Mouse (Mus musculus) adrenal gland, postnatal 10 days (tissue): ENCODE results near the gene Il19. TPM values are rescaled to one million over a fixed set of nuclear protein-coding genes. Genes with fewer than 3 reads are reported as not detected.
A peak's percentile ranks its signal among the peaks of the same experiment; 100 is the strongest.

Source experiments
- DNase-seq: peaks from one replicate; pipeline ENCODE4 v3.0.0; 2021; ENCODE audit warnings: mixed read lengths
- long read RNA-seq, 2 experiments: library from polyadenylated mRNA; stranded (forward); transcript quantifications; one replicate each; pipeline ENCODE4 v2.0.0; 2021
- total RNA-seq, 2 experiments: library from RNA; stranded (reverse); gene quantifications; 2 replicates each; pipeline ENCODE4 v1.2.3; 2021

The Il19 gene
- total RNA-seq, result not detected
- long read RNA-seq, experiment 1, result 0 reads
- long read RNA-seq, experiment 2, result 0 reads

DNA sequence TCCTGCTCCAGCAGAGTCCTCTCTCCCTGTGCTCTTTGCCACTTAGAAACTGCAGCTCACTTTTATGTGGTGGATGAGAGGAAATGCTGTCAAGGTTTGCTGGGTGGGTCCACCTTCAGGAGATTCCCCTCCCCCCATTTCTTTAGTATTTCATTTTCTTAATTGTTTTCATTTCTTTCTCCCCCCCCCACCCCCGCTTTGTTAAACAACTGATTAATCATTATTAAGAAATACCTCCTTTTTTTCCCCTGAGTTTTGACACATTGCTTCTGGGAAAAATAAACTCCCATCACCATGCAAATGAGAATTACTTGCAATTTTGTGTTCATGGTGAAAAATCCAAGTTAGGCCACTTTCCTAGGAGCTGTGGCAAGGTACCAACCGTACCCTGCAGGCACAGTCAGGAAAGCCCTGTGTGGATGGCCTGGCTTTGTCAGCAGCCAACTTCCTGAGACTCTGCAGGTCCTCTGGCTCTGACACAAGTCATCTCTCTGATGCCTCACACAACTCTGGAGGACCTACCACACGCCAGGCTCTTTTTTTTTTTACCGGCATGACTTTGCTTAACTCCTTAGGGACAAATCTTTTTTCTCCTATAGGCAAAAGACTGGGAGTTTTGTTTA is at the start of gene Il19:
TSS of gene Il19 (minus strand) at position 51 of the 623 bp plus-strand sequence.
- no peak for DNase-seq

DNA sequence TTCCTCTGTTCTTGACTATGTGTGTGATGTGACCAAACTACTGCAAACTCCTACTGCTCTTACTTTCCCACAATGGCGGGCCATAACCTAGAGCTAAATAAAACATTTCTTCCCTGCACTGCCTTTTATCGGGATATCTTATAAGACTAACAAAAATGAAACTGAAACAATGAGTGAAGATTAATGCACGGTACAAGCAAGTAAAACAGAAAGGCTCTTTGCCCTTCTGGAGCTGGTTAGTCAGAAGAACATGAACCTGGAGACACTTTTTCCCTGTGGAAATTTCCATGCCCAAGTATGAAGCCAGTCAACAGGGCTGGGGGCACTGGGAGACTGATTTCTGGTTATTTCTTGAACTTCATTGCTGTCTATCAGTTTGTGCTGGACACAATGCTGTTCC is 49.4 kb upstream of the Il19 start:
- DNase-seq, result no peak

DNA sequence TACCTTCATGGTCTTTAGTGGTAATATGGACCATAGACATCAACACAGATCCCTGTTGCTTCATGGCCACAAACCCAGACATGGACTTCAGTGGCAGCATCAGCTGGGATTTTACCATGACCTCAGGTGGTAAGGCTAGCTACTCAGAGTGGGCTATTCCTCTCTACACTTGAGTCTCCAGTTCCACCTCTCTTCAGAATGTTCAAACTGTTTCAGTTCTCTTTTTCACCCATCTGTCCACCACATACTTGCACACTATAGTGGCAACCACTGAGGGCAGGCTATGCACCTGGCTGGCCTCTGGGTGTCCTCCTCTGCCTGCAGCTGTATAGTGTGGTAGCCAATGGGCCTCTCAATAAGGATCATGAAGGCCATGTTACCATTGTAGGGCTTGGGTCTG is 47.5 kb upstream of the Il19 start:
- no peak for DNase-seq

DNA sequence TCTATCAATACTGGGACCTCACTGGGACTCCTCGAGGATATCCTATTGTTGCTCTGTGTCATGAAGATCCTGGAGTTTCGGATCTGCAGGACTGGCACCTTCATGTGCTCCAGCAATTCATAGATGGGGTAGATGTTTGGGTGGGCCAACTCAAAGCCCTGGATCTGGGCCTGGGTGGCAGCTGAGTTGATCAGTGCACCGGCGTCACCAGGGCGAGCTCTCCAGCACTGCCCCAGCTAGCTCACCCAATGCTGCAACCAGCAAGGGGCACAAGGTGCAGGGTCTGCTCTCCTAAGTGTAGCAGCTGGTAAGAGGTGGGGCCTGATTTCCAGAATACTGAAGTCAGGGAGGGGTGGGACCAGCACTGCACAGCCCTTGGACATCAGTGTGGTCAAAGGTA is 47.1 kb upstream of the Il19 start:
- DNase-seq, result no peak

DNA sequence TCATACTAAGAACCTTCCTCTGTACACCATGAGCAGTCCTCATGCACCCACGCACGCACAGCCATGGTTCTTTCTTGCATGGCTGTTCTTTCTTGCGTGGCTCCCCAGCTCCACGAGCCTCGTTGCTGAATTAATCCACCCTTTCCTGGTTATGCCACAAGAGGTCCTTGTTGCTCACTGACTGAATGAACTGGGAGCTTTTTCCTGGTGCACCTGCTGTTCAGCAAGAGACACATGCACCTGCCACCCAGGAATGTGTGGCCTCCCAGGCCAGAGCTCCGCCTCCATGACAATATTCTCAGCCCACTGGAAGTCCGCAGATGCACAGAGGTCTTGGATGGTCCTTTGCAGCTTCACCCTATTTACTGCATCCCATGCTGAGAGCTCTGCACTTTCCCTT is 44.5 kb upstream of the Il19 start:
- DNase-seq, result no peak

DNA sequence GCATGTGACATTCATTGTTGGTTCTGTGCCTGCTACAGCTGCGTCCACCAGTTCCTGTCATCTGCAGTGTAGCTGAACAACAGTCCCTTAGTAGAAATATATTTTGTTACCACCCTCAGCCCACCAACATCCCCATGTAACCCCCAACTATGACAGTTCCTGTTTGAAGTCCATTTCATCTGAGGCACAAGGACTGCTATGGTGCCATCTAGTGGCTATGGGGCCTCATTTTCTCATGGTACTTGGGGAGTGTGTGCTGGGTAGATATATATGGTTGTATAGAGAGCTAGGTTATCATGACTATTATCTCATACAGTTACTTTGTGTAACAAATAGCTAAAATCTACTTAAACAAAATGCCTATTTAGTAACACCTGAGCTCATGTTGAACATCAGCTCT is 39.5 kb upstream of the Il19 start:
- peak; percentile 53 for DNase-seq

DNA sequence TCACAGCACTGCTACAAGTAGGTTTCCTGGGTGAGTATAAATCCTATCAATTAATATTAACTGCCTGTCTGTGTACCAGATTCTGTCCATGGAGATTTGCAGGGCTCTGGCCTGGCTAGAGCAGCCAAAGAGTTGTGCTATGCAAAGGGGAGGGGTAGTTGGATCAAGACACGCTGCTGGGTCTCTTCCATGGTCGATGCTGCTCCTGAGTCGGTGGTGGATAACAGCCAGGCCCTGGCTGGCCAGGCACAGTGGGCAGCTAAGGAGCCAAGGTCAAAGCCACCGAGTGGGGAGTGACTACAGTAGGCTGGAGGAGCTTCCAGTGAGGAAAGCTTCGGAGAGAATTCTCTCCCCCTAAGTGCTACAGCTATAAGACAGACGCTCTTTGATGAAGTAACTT is 24.0 kb upstream of the Il19 start:
- DNase-seq, result no peak

DNA sequence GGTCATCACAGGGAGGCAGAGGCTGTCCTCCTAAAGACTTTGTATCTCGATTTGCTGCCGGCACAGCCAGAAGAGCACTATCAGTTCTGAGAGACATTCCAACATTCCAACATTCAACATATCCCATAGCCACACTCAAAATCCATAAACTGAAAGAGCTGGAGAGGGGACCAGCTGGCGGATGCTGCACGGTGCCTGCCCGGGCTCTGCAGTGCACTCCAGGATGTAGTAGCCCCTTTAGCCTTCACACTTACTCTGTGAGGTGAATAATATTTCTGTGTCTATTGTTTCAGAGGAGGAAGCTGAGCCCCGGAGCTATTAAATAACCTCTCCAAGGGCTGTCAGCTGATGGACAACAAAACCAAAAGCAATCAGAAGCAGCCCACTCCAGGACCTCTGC is 7.0 kb upstream of the Il19 start:
- no peak for DNase-seq

DNA sequence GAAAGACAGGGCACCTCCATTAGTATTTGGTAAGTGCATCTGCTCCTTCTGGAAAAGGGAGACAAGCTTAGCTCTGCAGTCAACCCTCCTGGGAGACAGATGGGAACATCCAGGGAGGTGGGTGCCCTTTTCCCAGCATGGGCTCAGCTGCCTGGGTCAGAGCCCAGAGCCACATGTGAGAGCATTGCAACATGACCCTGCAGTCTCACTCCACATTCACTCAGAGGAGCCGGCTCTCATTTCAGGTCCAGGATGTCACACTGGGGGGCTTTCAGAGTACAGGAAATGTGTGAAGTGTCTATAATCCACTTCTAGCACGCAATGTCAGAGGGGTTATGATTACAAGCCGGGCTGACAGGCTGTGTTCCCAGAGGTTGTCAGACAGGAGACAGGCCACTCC is 1.9 kb upstream of the Il19 start:
- peak; percentile 22 for DNase-seq

DNA sequence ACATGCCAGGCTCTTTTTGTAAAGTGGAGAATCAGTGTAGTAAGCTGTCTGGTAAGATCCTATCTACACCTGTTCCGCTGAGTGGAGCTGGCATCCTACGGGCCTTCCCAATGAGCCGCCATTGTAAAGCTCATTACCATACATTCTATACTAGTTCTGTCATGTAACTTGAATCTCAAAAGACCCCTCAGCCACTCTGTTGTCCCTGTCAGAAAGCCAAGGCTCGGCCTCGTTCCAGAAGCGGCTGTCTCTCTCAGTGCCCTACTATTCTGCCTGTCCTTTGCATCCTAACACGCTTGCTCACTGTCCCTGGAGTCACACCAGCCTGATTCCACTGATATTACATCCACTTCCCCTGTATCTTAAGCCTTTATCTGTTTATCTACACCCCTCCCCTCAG is 1.7 kb downstream of the Il19 start:
- no peak for DNase-seq

DNA sequence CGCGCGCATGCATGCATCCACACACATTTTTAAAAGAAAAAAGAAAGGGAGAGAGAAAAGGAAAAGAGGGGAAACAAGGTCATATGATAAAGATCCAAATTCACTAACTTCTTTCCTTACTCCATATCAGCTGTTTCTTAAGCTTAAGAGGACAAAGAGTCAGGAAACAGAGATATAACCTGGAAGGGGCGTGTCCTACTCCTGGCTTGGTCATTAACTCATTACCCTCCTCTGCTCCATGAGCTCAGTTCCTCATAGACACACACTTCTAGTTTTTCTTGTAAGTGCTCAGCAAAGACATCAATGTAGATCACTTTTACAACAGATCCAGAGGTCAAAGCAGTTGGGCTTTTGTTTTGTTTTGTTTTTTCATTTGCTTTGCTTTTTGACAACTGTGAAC is 2.7 kb downstream of the Il19 start:
- no peak for DNase-seq

DNA sequence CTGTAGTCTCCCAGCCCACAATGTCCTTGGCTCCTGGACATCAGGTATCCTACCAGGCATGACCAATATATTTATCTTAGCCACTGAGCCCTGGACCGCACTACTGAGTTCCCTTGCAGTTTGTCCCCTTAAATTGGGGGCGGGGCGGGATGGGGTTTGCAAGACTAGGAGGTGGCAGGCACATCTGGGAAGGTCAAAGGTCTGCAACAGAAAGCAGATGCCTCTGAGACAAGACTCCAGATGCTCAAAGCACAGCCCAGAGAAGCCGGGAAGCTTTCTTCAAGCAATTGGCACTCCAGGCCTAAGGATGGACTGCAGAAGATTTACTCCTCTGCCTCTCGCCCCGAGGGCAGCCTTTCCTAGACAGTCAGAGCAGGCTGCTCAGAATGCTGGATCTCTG is 3.6 kb downstream of the Il19 start:
- no peak for DNase-seq

DNA sequence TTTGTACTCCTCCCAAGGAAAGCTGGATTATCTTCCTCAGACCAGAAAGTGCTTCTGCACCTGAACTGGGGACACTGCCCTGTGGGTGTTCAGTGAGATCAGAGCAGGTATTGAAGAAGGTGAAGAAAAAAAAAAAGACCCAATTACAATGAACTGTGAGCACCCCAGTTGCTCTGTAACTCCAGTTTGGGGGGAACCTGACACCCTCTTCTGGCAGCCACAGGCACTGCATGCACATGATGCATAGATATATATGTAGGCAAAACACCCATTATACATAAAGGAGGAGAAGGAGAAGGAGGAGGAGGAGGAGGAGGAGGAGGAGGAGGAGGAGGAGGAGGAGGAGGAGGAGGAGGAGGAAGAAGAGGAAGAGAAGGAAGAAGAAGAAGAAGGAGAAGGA is 13.4 kb downstream of the Il19 start:
- DNase-seq, result peak; percentile 26

DNA sequence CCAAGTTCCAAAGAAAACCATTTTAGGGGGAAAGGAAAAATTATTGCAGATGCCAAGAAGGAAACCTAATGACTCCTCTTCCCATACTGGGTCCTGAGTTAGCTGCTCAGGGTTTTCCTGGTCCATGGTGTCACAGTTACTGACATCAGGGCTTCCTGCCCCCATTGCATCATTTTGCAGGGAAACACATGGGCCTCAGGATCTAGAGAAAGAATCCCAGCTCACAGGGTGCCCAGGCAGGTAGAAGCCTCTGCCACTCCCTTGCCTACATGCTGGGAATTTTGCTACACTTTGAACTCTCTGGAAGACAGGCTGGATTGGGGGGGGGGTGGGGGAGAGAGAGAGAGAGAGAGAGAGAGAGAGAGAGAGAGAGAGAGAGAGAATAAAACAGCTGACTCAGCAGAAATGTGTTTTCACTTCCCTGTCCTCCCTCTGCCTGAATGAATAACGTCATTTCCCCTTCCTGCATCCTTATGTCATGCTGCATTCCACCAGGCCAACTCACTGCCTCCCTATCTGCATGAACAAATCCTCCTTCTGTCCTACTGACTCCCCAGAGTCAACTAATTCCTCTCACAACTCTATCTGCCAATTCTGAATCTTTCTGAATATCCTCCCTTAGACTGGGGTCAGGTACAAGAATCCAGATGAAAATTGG is 21.5 kb downstream of the Il19 start:
- no peak for DNase-seq

DNA sequence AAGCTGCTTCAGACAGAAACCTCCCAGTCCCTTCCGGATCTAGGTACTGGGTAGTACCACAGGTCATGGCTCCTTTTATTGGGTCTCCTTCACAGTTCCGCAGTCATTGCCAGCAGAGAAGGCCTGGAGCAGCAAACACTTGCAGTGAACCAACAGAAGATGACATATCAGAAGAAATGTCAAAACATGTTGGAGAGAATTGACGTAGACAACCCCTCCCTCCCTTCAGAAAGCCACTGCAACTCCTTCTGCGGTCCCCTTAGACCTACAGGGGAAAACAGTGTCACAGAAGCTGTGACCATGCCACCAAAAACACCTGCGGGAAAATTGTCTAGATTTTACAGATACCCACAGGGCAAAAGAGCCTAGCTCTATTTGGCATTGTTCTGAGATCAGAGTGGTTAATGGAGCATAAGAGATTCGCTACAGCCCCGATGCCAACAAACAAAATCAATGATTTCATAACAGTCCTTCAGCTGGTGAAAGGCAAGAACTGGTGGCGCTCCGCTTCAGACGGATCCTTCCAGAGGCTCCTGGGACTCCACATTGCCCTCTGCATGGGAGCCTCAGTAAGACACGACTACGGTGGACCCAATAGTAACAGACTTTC is 28.4 kb downstream of the Il19 start, which contains the start of gene Il20:
TSS of gene Il20 (minus strand) at position 51 of the 610 bp plus-strand sequence.
- DNase-seq, result no peak

DNA sequence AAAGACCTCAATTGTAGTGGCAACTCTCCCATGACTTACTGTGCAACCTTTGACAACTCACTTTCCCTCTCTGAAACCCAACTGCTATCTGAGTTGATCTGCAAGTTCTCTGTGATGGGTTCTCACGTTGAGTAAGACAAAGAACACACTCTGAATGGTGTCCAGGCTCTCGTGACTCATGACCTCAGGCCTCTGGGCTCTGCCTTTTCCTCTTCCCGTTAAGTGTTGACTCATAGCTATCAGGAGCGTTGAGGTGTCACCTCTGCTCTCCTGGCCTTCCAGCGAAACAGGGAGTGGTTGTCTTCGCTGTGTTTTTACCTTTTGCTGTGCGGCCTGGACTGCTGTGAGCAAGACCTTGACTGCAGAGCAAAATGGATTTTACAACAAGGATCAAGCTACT is 37.4 kb downstream of the Il19 start:
- DNase-seq, result no peak

DNA sequence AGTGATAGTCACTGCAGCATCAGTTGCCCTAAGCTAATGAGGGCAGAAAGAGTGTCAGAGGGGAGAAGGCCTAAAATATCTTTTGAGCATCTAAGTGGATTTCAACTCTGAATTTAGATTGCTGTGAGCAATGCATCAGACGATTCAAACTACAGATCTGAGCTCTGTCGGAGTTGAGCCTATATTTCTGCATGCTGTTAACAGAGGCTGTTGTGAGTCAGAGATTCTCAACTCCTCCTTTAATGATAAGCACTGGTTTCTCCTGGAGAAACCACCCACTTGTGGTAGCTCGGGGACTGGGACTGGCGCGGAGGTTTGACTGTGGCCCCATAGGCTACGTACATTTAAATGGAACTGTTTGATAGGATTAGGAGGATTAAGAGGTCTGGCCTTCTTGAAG is 45.4 kb downstream of the Il19 start:
- no peak for DNase-seq

DNA sequence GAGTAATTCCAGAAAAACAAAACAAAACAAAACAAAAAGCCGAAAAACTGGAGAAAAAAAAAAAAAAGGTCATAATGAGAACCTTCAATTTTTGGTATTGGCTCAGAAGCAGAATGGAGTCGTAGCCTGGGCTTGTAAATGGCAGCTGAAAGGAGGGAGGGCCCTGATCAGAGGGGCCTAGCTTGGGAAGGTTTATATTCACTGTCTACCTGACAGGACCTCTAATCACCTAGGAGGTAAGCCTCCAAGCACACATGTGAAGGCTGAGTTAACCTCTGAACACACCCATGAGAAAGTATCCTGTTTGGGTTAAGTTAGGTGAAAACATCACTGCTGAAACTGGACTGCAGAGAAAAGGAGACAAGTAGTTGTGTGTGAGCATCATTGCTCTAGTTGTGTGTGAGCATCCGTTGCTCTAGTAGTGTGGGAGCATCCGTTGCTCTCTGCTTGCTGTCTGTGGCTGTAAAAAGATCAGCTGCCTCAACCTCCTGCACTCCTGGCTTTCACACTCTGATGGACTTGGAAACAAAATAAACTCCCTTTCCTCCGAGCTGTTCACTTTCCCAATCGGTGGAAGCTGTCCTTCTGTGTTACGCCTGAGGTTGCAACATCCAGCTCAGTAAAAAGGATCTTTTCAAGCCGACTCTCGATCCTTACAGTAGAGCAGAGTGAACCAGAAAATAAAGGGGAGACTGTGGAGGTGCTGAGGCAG is 46.4 kb downstream of the Il19 start:
- no peak for DNase-seq

DNA sequence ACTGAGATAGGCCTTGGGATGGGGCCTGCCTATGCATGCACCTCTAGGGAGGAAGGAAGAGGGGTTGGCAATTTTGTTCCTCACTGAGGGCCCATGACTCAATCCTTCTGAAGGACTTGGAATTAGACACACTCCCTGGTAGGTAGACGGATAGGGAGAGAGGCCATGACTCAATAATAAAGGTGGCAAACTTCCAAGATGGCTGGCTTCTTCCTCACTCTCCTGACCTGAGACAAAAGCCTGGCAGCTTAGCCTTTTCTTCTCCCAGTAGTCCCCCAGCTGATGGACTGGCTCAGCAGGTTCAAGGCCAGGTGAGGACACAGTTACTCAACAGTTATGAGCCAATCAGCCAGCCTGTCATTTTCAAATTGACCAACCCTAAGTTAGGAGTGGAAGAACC is 47.5 kb downstream of the Il19 start:
- DNase-seq, result peak; percentile 66

DNA sequence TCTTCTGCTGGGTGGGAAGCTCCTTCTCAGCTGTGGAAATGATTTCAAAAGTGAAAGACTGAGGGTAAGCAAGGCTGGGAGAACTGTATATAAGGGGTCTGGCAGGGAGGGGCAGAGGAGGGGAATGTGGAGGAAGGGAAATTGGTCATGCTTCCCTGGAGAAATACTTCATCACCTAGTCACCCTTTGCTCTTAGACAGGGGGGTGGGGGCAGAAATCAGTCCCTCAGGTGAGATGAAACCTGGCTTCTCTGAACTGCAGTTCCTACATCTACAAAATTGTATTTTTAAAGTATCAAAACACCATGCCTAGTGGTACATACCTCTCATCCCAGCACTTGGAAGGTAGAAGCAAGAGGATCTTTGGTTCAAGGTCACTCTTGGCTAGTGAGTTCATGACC is 52.6 kb downstream of the Il19 start, which contains the start of gene Il24:
TSS of gene Il24 (minus strand) at position 101 of the 400 bp plus-strand sequence.
- no peak for DNase-seq

DNA sequence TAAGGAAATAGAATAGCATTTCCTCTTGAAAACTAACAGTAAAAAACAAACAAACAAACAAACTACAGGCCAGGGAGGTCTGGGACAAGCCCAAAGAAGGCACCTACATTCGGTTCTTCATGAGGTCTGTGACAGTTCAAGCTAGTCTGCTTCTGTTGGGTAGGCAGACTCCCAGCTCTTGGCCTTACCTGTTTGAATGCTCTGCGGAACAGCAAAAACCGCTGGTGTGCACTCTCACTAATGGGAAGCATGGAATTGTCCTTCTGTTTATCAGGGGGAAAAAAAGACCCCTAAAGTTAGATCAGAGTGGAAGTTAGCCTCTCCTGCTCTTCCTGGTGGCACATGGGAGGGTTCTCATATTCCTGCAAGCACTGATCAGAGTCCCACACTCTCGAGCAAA is 56.8 kb downstream of the Il19 start:
- no peak for DNase-seq
